Mouse (Mus musculus): ENCODE results near the gene Klhl7. TPM values are rescaled to one million over a fixed set of nuclear protein-coding genes. Genes with fewer than 3 reads are reported as not detected.

Gene Klhl7
- total RNA-seq, 2 experiments from 2014 or later, result 87.9 to 91.3 TPM

- peak in 1 of 2 experiments; percentile 13 for DNase-seq (ENCODE audit: low spot score in 2 of 2)
Measured at GRCm38 (mm10) chr5:24167263-24167662, 66.9 kb downstream of the Klhl7 start.

GRCm38 (mm10) chr5:24169881-24170280, 69.5 kb downstream of the Klhl7 start:
- no peak for DNase-seq (ENCODE audit: low spot score in 2 of 2)

- no peak for DNase-seq (ENCODE audit: low spot score in 2 of 2)
Measured at GRCm38 (mm10) chr5:24172092-24172491, 71.7 kb downstream of the Klhl7 start.

GRCm38 (mm10) chr5:24181514-24182295, 81.3 kb downstream of the Klhl7 start:
- no peak for DNase-seq (ENCODE audit: low spot score in 2 of 2)

GRCm38 (mm10) chr5:24182296-24182734, 81.9 kb downstream of the Klhl7 start:
- DNase-seq (ENCODE audit: low spot score in 2 of 2), result no peak

- no peak for DNase-seq (ENCODE audit: low spot score in 2 of 2)
Measured at GRCm38 (mm10) chr5:24183096-24183495, 82.7 kb downstream of the Klhl7 start.

GRCm38 (mm10) chr5:24184011-24184410, 83.6 kb downstream of the Klhl7 start:
- no peak for DNase-seq (ENCODE audit: low spot score in 2 of 2)

GRCm38 (mm10) chr5:24188476-24188875, 88.1 kb downstream of the Klhl7 start:
- DNase-seq (ENCODE audit: low spot score in 2 of 2), result no peak

GRCm38 (mm10) chr5:24191821-24192220, 91.4 kb downstream of the Klhl7 start:
- no peak for DNase-seq (ENCODE audit: low spot score in 2 of 2)

- no peak for DNase-seq (ENCODE audit: low spot score in 2 of 2)
Measured at GRCm38 (mm10) chr5:24201006-24201405, 100.6 kb downstream of the Klhl7 start.

GRCm38 (mm10) chr5:24202492-24202891, 102.1 kb downstream of the Klhl7 start:
- peak in 1 of 2 experiments; percentile 37 for DNase-seq (ENCODE audit: low spot score in 2 of 2)

- DNase-seq (ENCODE audit: low spot score in 2 of 2), result no peak
Measured at GRCm38 (mm10) chr5:24203266-24203665, 102.9 kb downstream of the Klhl7 start.

- no peak for DNase-seq (ENCODE audit: low spot score in 2 of 2)
Measured at GRCm38 (mm10) chr5:24207965-24208364, 107.6 kb downstream of the Klhl7 start.

GRCm38 (mm10) chr5:24208505-24208904, 108.1 kb downstream of the Klhl7 start:
- DNase-seq (ENCODE audit: low spot score in 2 of 2), result no peak

Other genes starting within 250 kb of the Klhl7 start
- gene Fam126a, start 69.9 kb upstream of the Klhl7 start, total RNA-seq (2021), result 10 to 100 TPM; 25.9 to 26.8 TPM
- 1 to 10 TPM; 9.0 to 9.7 TPM for gene Nupl2, start 64.4 kb downstream of the Klhl7 start, total RNA-seq (2021)